In genomic region chr7:34484908-34485598, GRCm38 (mm10) we compare ENCODE assay signal across 12 mouse cellular contexts.
A peak's percentile ranks its signal among the peaks of the same experiment; 100 is the strongest.
DNase-seq lines count a peak whose midpoint lies in the region; ATAC-seq and TF ChIP-seq lines count a peak whose summit lies in the region.
"Had no signal": no experiment of that assay in that cellular context is flagged by ENCODE, and none has a peak within 500 bp of the region (broad histone marks: within the 10 kb centered on the region; RNA-seq: fewer than 3 reads in every experiment).

No protein-coding gene starts in this region.

- H3K4me3 ChIP-seq in liver, adult 2 months (ENCODE audit: insufficient read depth, low read depth, low read length) = no peak overlapping the region
- H3K4me3 ChIP-seq in liver, embryonic 12.5 days = no peak overlapping the region
- peak overlapping the region; percentile 27 for H3K4me3 ChIP-seq in testis, adult 2 months (ENCODE audit: control insufficient read depth, low read depth, low read length)
- no peak overlapping the region for H3K4me3 ChIP-seq in forebrain, embryonic 15.5 days
- H3K4me3 ChIP-seq: midbrain, embryonic 12.5 days had no signal

- TF ChIP-seq POLR2A in liver, adult 2 months (IDR thresholded peaks at IDR 0.05; ENCODE audit: extremely low read depth, insufficient read depth, low read length) = no peak
- TF ChIP-seq POLR2A in testis, adult 2 months (IDR thresholded peaks at IDR 0.05; ENCODE audit: control insufficient read depth, low read depth, low read length) = no peak

- 0 out of 2 replicates have a peak, but pooled peaks cover 3% of the 10 kb centered on the region for H3K9me3 ChIP-seq in liver, embryonic 12.5 days (replicated peaks)
- no peaks in the 10 kb centered on the region for H3K9me3 ChIP-seq in forebrain, embryonic 15.5 days
- H3K9me3 ChIP-seq: midbrain, embryonic 12.5 days had no signal

- TF ChIP-seq CTCF in liver, adult 2 months (IDR thresholded peaks at IDR 0.05; ENCODE audit: low read depth, low read length) = no peak; the same call in 1 of the 2 replicates
- TF ChIP-seq CTCF in testis, adult 2 months (IDR thresholded peaks at IDR 0.05; ENCODE audit: control insufficient read depth, insufficient read depth, insufficient replicate concordance, low read depth, low read length) = peak; percentile 67; the same call in 1 of the 2 replicates

- H3K27me3 ChIP-seq in liver, adult 2 months (ENCODE audit: control insufficient read depth, insufficient read depth, low read length) = no peaks in the 10 kb centered on the region
- no peaks in the 10 kb centered on the region for H3K27me3 ChIP-seq in liver, embryonic 12.5 days (replicated peaks)
- no peaks in the 10 kb centered on the region for H3K27me3 ChIP-seq in testis, adult 2 months (ENCODE audit: control insufficient read depth, insufficient read depth, low read length)
- H3K27me3 ChIP-seq in forebrain, embryonic 15.5 days = no peaks in the 10 kb centered on the region
- H3K27me3 ChIP-seq: midbrain, embryonic 12.5 days had no signal

- WGBS in liver, adult 2 months = 49% methylated on average over 18 of the region's 18 CpGs
- 65% methylated on average over 18 of the region's 18 CpGs for WGBS in liver, embryonic 12.5 days (ENCODE audit: insufficient replicate concordance)
- WGBS in forebrain, embryonic 15.5 days = 88% methylated on average over 18 of the region's 18 CpGs

- no peaks in the 10 kb centered on the region for H3K36me3 ChIP-seq in liver, adult 2 months (ENCODE audit: control insufficient read depth, insufficient read depth, low read length)
- H3K36me3 ChIP-seq in liver, embryonic 12.5 days = no peaks in the 10 kb centered on the region
- H3K36me3 ChIP-seq in testis, adult 2 months (ENCODE audit: control insufficient read depth, insufficient read depth, low read length) = no peaks in the 10 kb centered on the region
- H3K36me3 ChIP-seq in forebrain, embryonic 15.5 days = no peaks in the 10 kb centered on the region
- H3K36me3 ChIP-seq: midbrain, embryonic 12.5 days had no signal

- peak; percentile 80 for DNase-seq in liver, adult 2 months (ENCODE audit: extremely low read depth, low read depth, low spot score)
- peak; percentile 16 for DNase-seq in embryo, embryonic 10.5 days (ENCODE audit: low spot score)
- DNase-seq in kidney, postnatal 14 days = peak; percentile 65
- no peak for DNase-seq in ovary, postnatal 36 days (ENCODE audit: low spot score)
- DNase-seq in urinary bladder, adult 2 months (ENCODE audit: low spot score) = no peak
- DNase-seq: gastrocnemius, postnatal 36 days; retina, postnatal 1 day had no signal

- H3K27ac ChIP-seq in liver, adult 2 months (replicated peaks; ENCODE audit: insufficient read depth, low read depth, low read length) = no peak overlapping the region
- no peak overlapping the region for H3K27ac ChIP-seq in liver, embryonic 12.5 days
- H3K27ac ChIP-seq in testis, adult 2 months (ENCODE audit: control insufficient read depth, insufficient read depth, low read depth, low read length) = no peak overlapping the region; the same call in 1 of the 2 replicates
- H3K27ac ChIP-seq in forebrain, embryonic 15.5 days (replicated peaks) = no peak overlapping the region
- H3K27ac ChIP-seq: midbrain, embryonic 12.5 days had no signal

- ATAC-seq in liver, embryonic 12.5 days = no peak
- no peak for ATAC-seq in forebrain, embryonic 15.5 days (replicated peaks)
- ATAC-seq: inflammation-experienced regulatory T-cells, adult 6 months had no signal

- no peaks in the 10 kb centered on the region for H3K79me2 ChIP-seq in liver, adult 2 months (ENCODE audit: control insufficient read depth, insufficient read depth, low read length)

- no peak overlapping the region for H3K4me2 ChIP-seq in liver, embryonic 12.5 days
- no peak overlapping the region for H3K4me2 ChIP-seq in forebrain, embryonic 15.5 days (replicated peaks)
- H3K4me2 ChIP-seq: midbrain, embryonic 12.5 days had no signal

- no peaks in the 10 kb centered on the region for H3K4me1 ChIP-seq in liver, adult 2 months (ENCODE audit: control insufficient read depth, insufficient read depth, low read length)
- H3K4me1 ChIP-seq in liver, embryonic 12.5 days = no peaks in the 10 kb centered on the region
- H3K4me1 ChIP-seq in testis, adult 2 months (ENCODE audit: control insufficient read depth, insufficient read depth, low read length) = peaks cover 7% of the 10 kb centered on the region; the same call in 1 of the 2 replicates
- H3K4me1 ChIP-seq in forebrain, embryonic 15.5 days = no peaks in the 10 kb centered on the region
- H3K4me1 ChIP-seq: midbrain, embryonic 12.5 days had no signal

- H3K9ac ChIP-seq in liver, adult 2 months (ENCODE audit: low read depth, low read length) = no peak overlapping the region
- H3K9ac ChIP-seq in liver, embryonic 12.5 days = no peak overlapping the region
- no peak overlapping the region for H3K9ac ChIP-seq in forebrain, embryonic 15.5 days (replicated peaks)
- H3K9ac ChIP-seq: midbrain, embryonic 12.5 days had no signal

Comparison
In these comparisons a context has a peak if more than half of its experiments do, and no peak if none do; other contexts are left out.
1. DNase-seq: peak in liver, adult 2 months (single experiment), embryo, embryonic 10.5 days (single experiment) and kidney, postnatal 14 days (single experiment); none in ovary, postnatal 36 days (single experiment) and urinary bladder, adult 2 months (single experiment).